Mouse (Mus musculus) spleen, adult 2 months (tissue): ENCODE measurements around the gene Ctnnd2. TPM values are rescaled to one million over a fixed set of nuclear protein-coding genes. Genes with fewer than 3 reads are reported as not detected.

Experiments
- DNase-seq, 2 experiments: peaks; one replicate each; pipeline versions ENCODE4 v3.0.0 to v3.0.0-alpha.2; 2012 to 2021; ENCODE audit warnings: low spot score in 2 of 2, low read depth in 1 of 2
- H3K27ac ChIP-seq: fragments of 200-500 bp; 2 replicates; pipeline ENCODE4 v1.5.1; 2012; ENCODE audit warnings: low read length, inconsistent platforms; ENCODE audit not compliant: insufficient read depth
- H3K27me3 ChIP-seq: fragments of 200-500 bp; 2 replicates; pipeline ENCODE4 v1.6.1; 2012; ENCODE audit warnings: mild to moderate bottlenecking, moderate library complexity, low read length, inconsistent platforms; ENCODE audit not compliant: control insufficient read depth, insufficient read depth
- H3K36me3 ChIP-seq: fragments of 200-500 bp; 2 replicates; pipeline ENCODE4 v1.6.1; 2012; ENCODE audit warnings: mild to moderate bottlenecking, low read length, inconsistent platforms; ENCODE audit not compliant: control insufficient read depth, insufficient read depth
- H3K4me1 ChIP-seq: fragments of 200-500 bp; 2 replicates; pipeline ENCODE4 v1.6.1; 2011; ENCODE audit warnings: inconsistent platforms; ENCODE audit not compliant: control insufficient read depth, insufficient read depth, insufficient read length
- H3K4me3 ChIP-seq: fragments of 200-500 bp; 2 replicates; pipeline ENCODE4 v1.5.1; 2011; ENCODE audit warnings: mild to moderate bottlenecking, inconsistent platforms; ENCODE audit not compliant: insufficient read depth, insufficient read length; ENCODE audit errors: extremely low read depth
- CTCF ChIP-seq: fragments of 200-500 bp; IDR thresholded peaks from 2 replicates; pipeline ENCODE4 v1.5.1; 2011; ENCODE audit warnings: mild to moderate bottlenecking, inconsistent platforms; ENCODE audit not compliant: insufficient read depth, insufficient read length, insufficient replicate concordance; ENCODE audit errors: extremely low read depth
- POLR2A ChIP-seq: fragments of 200-500 bp; IDR thresholded peaks from 2 replicates; pipeline ENCODE4 v1.6.1; 2011; ENCODE audit warnings: low read depth, low read length, inconsistent platforms
- WGBS: fragments of 180-500 bp; shearing (Covaris S2); methylation state at CpG from one replicate; pipeline ENCODE4 v1.1.7; 2018; 5-methylcytosine and 5-hydroxymethylcytosine counted together
- polyA plus RNA-seq: library from polyadenylated mRNA; depleted of rRNA; stranded (reverse); fragments of >200 nt; gene quantifications from 2 replicates; pipeline ENCODE4 v1.2.3, GENCODE M21; 2012

Ctnnd2 gene
- polyA plus RNA-seq, 1 experiment, result 1.2 TPM

- DNase-seq, result no peak
- H3K27me3 ChIP-seq, result no peaks in the 10 kb centered on the region
- TF ChIP-seq POLR2A, result no peak
- TF ChIP-seq CTCF, result no peak
- 91% methylated on average over 9 of the region's 9 CpGs for WGBS
- H3K36me3 ChIP-seq, result no peaks in the 10 kb centered on the region
- H3K27ac ChIP-seq, result no peak overlapping the region
- no peak overlapping the region for H3K4me3 ChIP-seq
- no peaks in the 10 kb centered on the region for H3K4me1 ChIP-seq
These were observed 483.0 kb downstream of the Ctnnd2 start for GRCm38 (mm10) chr15:30655433-30655832.

GRCm38 (mm10) chr15:30657588-30657987 is 485.2 kb downstream of the Ctnnd2 start:
- WGBS, result 76% methylated on average over 3 of the region's 3 CpGs
- Histone ChIP-seq H3K36me3 (no peaks in the 10 kb centered on the region), H3K4me1 (no peaks in the 10 kb centered on the region; the same call in none of the 2 replicates), H3K4me3 (no peak overlapping the region), H3K27me3 (no peaks in the 10 kb centered on the region), H3K27ac (no peak overlapping the region)
- DNase-seq, result no peak
- TF ChIP-seq CTCF (no peak), POLR2A (no peak)

GRCm38 (mm10) chr15:30660539-30661149 is 488.3 kb downstream of the Ctnnd2 start:
- 39% methylated on average over 8 of the region's 8 CpGs for WGBS
- Histone ChIP-seq H3K4me1 (no peaks in the 10 kb centered on the region; the same call in none of the 2 replicates), H3K27ac (no peak overlapping the region), H3K4me3 (no peak overlapping the region), H3K36me3 (no peaks in the 10 kb centered on the region), H3K27me3 (no peaks in the 10 kb centered on the region)
- no peak for TF ChIP-seq POLR2A
- no peak for TF ChIP-seq CTCF
- no peak for DNase-seq

- Histone ChIP-seq H3K27ac (no peak overlapping the region), H3K27me3 (no peaks in the 10 kb centered on the region), H3K36me3 (no peaks in the 10 kb centered on the region), H3K4me3 (no peak overlapping the region), H3K4me1 (no peaks in the 10 kb centered on the region; the same call in none of the 2 replicates)
- DNase-seq, result peak in 1 of 2 experiments; percentile 5
- 64% methylated on average over 6 of the region's 6 CpGs for WGBS
- TF ChIP-seq POLR2A, result no peak
- no peak for TF ChIP-seq CTCF
These were observed 489.5 kb downstream of the Ctnnd2 start for GRCm38 (mm10) chr15:30661689-30662422.

DNA sequence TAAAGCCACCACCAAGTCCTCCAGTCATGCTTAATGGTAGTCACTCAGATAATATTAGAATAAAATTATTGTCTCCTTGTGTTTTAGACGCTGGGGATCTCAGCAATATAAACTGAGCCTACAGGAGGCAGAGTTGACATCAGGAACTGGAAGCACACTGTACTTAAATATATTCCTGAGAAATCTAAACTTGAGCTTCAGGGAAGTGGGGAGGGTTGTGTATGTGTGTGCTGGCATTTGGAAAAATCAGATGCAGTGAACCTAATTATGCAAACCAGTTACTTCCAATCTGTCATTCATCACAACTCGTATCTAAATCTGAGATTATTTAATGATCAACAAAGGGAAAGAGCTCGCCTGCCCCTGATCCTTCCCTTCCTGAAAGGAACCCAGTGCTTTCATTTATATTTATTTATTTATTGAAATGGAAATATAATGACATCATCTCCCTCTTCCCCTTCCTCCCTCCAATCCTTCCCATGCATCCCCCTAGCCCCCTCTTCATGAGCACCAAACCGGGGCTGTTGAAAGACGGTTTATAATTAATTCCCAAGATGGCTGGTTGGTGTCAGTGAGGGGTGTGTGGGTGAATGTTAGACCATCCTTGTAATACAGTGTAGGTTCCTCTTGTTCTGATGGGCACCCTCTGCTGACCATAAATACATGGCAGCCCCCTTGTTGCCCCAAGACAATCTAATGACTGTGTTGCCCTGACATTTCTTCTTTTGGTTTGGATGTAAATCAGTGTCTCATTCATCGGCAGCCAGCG is 495.6 kb downstream of the Ctnnd2 start:
- H3K4me1 ChIP-seq, result no peaks in the 10 kb centered on the region
- DNase-seq, result no peak
- H3K27ac ChIP-seq, result no peak overlapping the region
- H3K27me3 ChIP-seq, result no peaks in the 10 kb centered on the region
- no peaks in the 10 kb centered on the region for H3K36me3 ChIP-seq
- WGBS, result 83% methylated on average over 7 of the region's 7 CpGs
- H3K4me3 ChIP-seq, result no peak overlapping the region
- TF ChIP-seq POLR2A, result no peak
- no peak for TF ChIP-seq CTCF

- WGBS, result 89% methylated on average over 4 of the region's 4 CpGs
- Histone ChIP-seq H3K36me3 (no peaks in the 10 kb centered on the region), H3K27ac (no peak overlapping the region), H3K4me3 (no peak overlapping the region), H3K27me3 (no peaks in the 10 kb centered on the region), H3K4me1 (no peaks in the 10 kb centered on the region)
- DNase-seq, result no peak
- TF ChIP-seq POLR2A, result no peak
- no peak for TF ChIP-seq CTCF
These were observed 509.5 kb downstream of the Ctnnd2 start for GRCm38 (mm10) chr15:30681939-30682338.
